Comparison of ENCODE assay signal across 14 mouse cellular contexts in genomic region chr16:38295349-38295930, GRCm38 (mm10). TPM values are rescaled to one million over a fixed set of nuclear protein-coding genes. Genes with fewer than 3 reads are reported as not detected.
DNase-seq lines count a peak whose midpoint lies in the region; ATAC-seq and TF ChIP-seq lines count a peak whose summit lies in the region.
"Had no signal": no experiment of that assay in that cellular context is flagged by ENCODE, and none has a peak within 500 bp of the region (broad histone marks: within the 10 kb centered on the region; RNA-seq: fewer than 3 reads in every experiment).

No protein-coding gene starts in this region.

- peak; percentile 57; the same call in 1 of the 2 replicates for ATAC-seq in kidney, embryonic 16.5 days (ENCODE audit: low FRiP score, low TSS enrichment)

- intact Hi-C loops in gastrocnemius, adult 2 months (cut with DNase I), result no loop called here

- H3K4me3 ChIP-seq in gastrocnemius, adult 2 months, result no peak overlapping the region
- H3K4me3 ChIP-seq in kidney, embryonic 16.5 days (ENCODE audit: low read length), result no peak overlapping the region
- H3K4me3 ChIP-seq: neural tube, embryonic 12.5 days had no signal

- peak; percentile 27; the same call in 1 of the 2 replicates for TF ChIP-seq CTCF in gastrocnemius, adult 2 months (IDR thresholded peaks at IDR 0.05)

- no peak overlapping the region for H3K27ac ChIP-seq in gastrocnemius, adult 2 months
- H3K27ac ChIP-seq in kidney, embryonic 16.5 days (ENCODE audit: low read length), result 0 out of 2 replicates have a peak overlapping the region, but pooled peaks have one; percentile 1
- H3K27ac ChIP-seq: hindbrain, embryonic 14.5 days; neural tube, embryonic 12.5 days had no signal

- no peaks in the 10 kb centered on the region for H3K36me3 ChIP-seq in kidney, embryonic 16.5 days (ENCODE audit: insufficient read depth, low read length)
- H3K36me3 ChIP-seq: G1E; neural tube, embryonic 12.5 days had no signal

- no peak for DNase-seq in gastrocnemius, adult 2 months
- no peak for DNase-seq in gastrocnemius, postnatal 10 days
- peak; percentile 22 for DNase-seq in urinary bladder, postnatal 14 days (ENCODE audit: low spot score)
- no peak for DNase-seq in urinary bladder, adult 2 months (ENCODE audit: low spot score)
- no peak for DNase-seq in right cerebral cortex, postnatal 10 days (ENCODE audit: low spot score in 2 of 2)
- no peak for DNase-seq in left cerebral cortex, adult 8-10 months (ENCODE audit: low spot score in 2 of 2)
- DNase-seq in spleen, postnatal 4 days (ENCODE audit: low spot score in 2 of 2), result no peak
- DNase-seq: cerebellum, postnatal 10 days had no signal

- H3K4me2 ChIP-seq in kidney, embryonic 16.5 days (replicated peaks; ENCODE audit: low read depth, low read length), result no peak overlapping the region
- H3K4me2 ChIP-seq: hindbrain, embryonic 14.5 days; neural tube, embryonic 12.5 days had no signal

- H3K27me3 ChIP-seq in kidney, embryonic 16.5 days (ENCODE audit: insufficient read depth, low read length), result no peaks in the 10 kb centered on the region
- H3K27me3 ChIP-seq: neural tube, embryonic 12.5 days had no signal

- H3K9me3 ChIP-seq in kidney, embryonic 16.5 days (ENCODE audit: low read length), result no peaks in the 10 kb centered on the region
- H3K9me3 ChIP-seq: G1E; neural tube, embryonic 12.5 days had no signal

- H3K9ac ChIP-seq in kidney, embryonic 16.5 days (replicated peaks; ENCODE audit: low read length), result no peak overlapping the region
- H3K9ac ChIP-seq: hindbrain, embryonic 14.5 days; neural tube, embryonic 12.5 days had no signal

- WGBS in kidney, embryonic 16.5 days, result 29% methylated on average over 5 of the region's 5 CpGs

- peaks cover 9% of the 10 kb centered on the region for H3K4me1 ChIP-seq in kidney, embryonic 16.5 days (ENCODE audit: insufficient read depth, low read length)
- H3K4me1 ChIP-seq: neural tube, embryonic 12.5 days had no signal

RNA-seq across cellular contexts. Expression of gene Nr1i2, which starts 0.8 kb away (rescaled TPM):
- not detected for total RNA-seq in gastrocnemius, adult 2 months (2021)
- not detected for total RNA-seq in gastrocnemius, postnatal 10 days (2021)
- polyA plus RNA-seq in urinary bladder, adult 2 months (2012; rRNA removed), result 0.03 TPM in 1 of 2 replicates, not detected in the other
- polyA plus RNA-seq in kidney, embryonic 16.5 days (2015; fragmentation: Nextera tagmentation; extraction: Ambion mirVana), result 0.39 and 0.46 TPM in 2 replicates
- under 1 TPM in 1 of 4 experiments, not detected in 3; 0.13 TPM for total RNA-seq in left cerebral cortex, adult 8-10 months (2022)
- total RNA-seq: G1E had no signal
- polyA plus RNA-seq: G1E; hindbrain, embryonic 14.5 days; neural tube, embryonic 12.5 days; thymus, postnatal 0 days had no signal

RNA-seq across cellular contexts. Expression of gene Maats1, which starts 46.5 kb away (rescaled TPM):
- total RNA-seq in gastrocnemius, adult 2 months (2021), result not detected
- under 1 TPM in 1 of 2 experiments, not detected in 1; 0.11 TPM for total RNA-seq in gastrocnemius, postnatal 10 days (2021)
- polyA plus RNA-seq in urinary bladder, adult 2 months (2012; rRNA removed), result 0.07 and 0.10 TPM in 2 replicates
- 0.08 and 0.26 TPM in 2 replicates for polyA plus RNA-seq in kidney, embryonic 16.5 days (2015; fragmentation: Nextera tagmentation; extraction: Ambion mirVana)
- total RNA-seq in left cerebral cortex, adult 8-10 months (2022), result 1 to 10 TPM; 1.1 to 1.6 (median 1.4) TPM
- polyA plus RNA-seq: G1E had no signal

RNA-seq across cellular contexts. Expression of gene Cox17, which starts 51.4 kb away (rescaled TPM):
- total RNA-seq in gastrocnemius, adult 2 months (2021), result 100 to 1,000 TPM; 138 to 190 TPM
- 100 to 1,000 TPM; 127 to 139 TPM for total RNA-seq in gastrocnemius, postnatal 10 days (2021)
- polyA plus RNA-seq in urinary bladder, adult 2 months (2012; rRNA removed), result 203 and 240 TPM in 2 replicates
- polyA plus RNA-seq in kidney, embryonic 16.5 days (2015; fragmentation: Nextera tagmentation; extraction: Ambion mirVana), result 147 and 149 TPM in 2 replicates
- total RNA-seq in left cerebral cortex, adult 8-10 months (2022), result 100 to 1,000 TPM; 100 to 149 (median 127) TPM

RNA-seq across cellular contexts. Expression of gene Gm21987, which starts 51.4 kb away (rescaled TPM):
- total RNA-seq in gastrocnemius, adult 2 months (2021), result not detected
- not detected for total RNA-seq in gastrocnemius, postnatal 10 days (2021)
- 0.25 TPM in 1 of 2 replicates, not detected in the other for polyA plus RNA-seq in urinary bladder, adult 2 months (2012; rRNA removed)
- not detected in 2 replicates for polyA plus RNA-seq in kidney, embryonic 16.5 days (2015; fragmentation: Nextera tagmentation; extraction: Ambion mirVana)
- total RNA-seq in left cerebral cortex, adult 8-10 months (2022), result not detected
- polyA plus RNA-seq: hindbrain, embryonic 14.5 days; limb, embryonic 14.5 days; neural tube, embryonic 12.5 days; thymus, postnatal 0 days had no signal
